Mouse (Mus musculus) lung, adult 2 months (tissue): ENCODE data around the gene Gm37419. TPM values are rescaled to one million over a fixed set of nuclear protein-coding genes. Genes with fewer than 3 reads are reported as not detected.

ENCODE experiments used
- DNase-seq: peaks from one replicate; pipeline ENCODE4 v3.0.0; 2022
- H3K4me1 ChIP-seq: fragments of 200-500 bp; 2 replicates; pipeline ENCODE4 v1.6.1; 2011; ENCODE audit warnings: low read length; ENCODE audit not compliant: control insufficient read depth, insufficient read depth
- H3K4me3 ChIP-seq: fragments of 200-500 bp; replicated peaks from 2 replicates; pipeline ENCODE3; 2011; ENCODE audit warnings: low read depth, mild to moderate bottlenecking, control low read depth, low read length; ENCODE audit errors: extremely low read depth
- CTCF ChIP-seq: fragments of 200-500 bp; IDR thresholded peaks from 2 replicates; pipeline ENCODE4 v1.5.1; 2011; ENCODE audit warnings: mild to moderate bottlenecking, low read length, control low read depth; ENCODE audit not compliant: insufficient read depth
- POLR2A ChIP-seq: fragments of 200-500 bp; IDR thresholded peaks from 2 replicates; pipeline ENCODE4 v1.6.1; 2011; ENCODE audit warnings: low read depth, mild to moderate bottlenecking, control low read depth, low read length, borderline replicate concordance; ENCODE audit errors: extremely low read depth
- WGBS: fragments of 180-500 bp; shearing (Covaris S2); methylation state at CpG from one replicate; pipeline ENCODE4 v1.1.7; 2018; 5-methylcytosine and 5-hydroxymethylcytosine counted together
- polyA plus RNA-seq: library from polyadenylated mRNA; depleted of rRNA; stranded (reverse); fragments of >200 nt; gene quantifications from 2 replicates; pipeline ENCODE4 v1.2.3, GENCODE M21; 2012

Gene Gm37419
- polyA plus RNA-seq, 1 experiment: not detected

- H3K4me1 ChIP-seq: no peaks in the 10 kb centered on the region
- TF ChIP-seq POLR2A (no peak), CTCF (no peak)
- no peak overlapping the region for H3K4me3 ChIP-seq
- 33% methylated on average over 3 of the region's 3 CpGs for WGBS
- no peak for DNase-seq
These were observed 23.8 kb downstream of the Gm37419 start for GRCm38 (mm10) chr16:24012066-24012465.

GRCm38 (mm10) chr16:24014378-24014777 lies 26.1 kb downstream of the Gm37419 start:
- TF ChIP-seq POLR2A (no peak), CTCF (no peak)
- Histone ChIP-seq H3K4me1 (no peaks in the 10 kb centered on the region), H3K4me3 (no peak overlapping the region)
- WGBS: 54% methylated on average over 3 of the region's 3 CpGs
- no peak for DNase-seq

DNA sequence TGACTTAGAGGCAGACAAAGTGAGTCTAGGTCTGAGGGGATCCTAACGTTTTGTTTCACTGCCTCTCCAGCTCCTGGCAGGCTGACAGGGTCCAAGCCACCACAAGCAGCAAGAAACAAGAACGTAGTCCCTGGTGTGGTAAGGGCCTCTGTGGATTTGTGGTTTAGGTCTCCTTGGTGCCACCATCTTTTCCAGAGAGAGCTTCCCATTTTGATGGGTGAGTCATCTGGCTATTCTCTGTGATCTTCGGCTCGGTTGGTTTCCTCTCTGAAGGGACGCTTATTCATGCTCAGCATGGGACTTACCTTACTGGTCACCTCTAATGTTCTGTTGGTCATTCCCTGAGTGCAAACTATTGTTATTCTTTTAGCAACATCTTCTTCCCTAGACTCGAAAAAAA lies 28.0 kb downstream of the Gm37419 start:
- WGBS: 56% methylated on average over 6 of the region's 6 CpGs
- Histone ChIP-seq H3K4me3 (no peak overlapping the region), H3K4me1 (no peaks in the 10 kb centered on the region)
- TF ChIP-seq CTCF (no peak), POLR2A (no peak)
- no peak for DNase-seq

GRCm38 (mm10) chr16:24016742-24017141 lies 28.5 kb downstream of the Gm37419 start:
- Histone ChIP-seq H3K4me1 (no peaks in the 10 kb centered on the region), H3K4me3 (no peak overlapping the region)
- no peak for DNase-seq
- WGBS: 58% methylated on average over 5 of the region's 5 CpGs
- TF ChIP-seq POLR2A (no peak), CTCF (no peak)

DNA sequence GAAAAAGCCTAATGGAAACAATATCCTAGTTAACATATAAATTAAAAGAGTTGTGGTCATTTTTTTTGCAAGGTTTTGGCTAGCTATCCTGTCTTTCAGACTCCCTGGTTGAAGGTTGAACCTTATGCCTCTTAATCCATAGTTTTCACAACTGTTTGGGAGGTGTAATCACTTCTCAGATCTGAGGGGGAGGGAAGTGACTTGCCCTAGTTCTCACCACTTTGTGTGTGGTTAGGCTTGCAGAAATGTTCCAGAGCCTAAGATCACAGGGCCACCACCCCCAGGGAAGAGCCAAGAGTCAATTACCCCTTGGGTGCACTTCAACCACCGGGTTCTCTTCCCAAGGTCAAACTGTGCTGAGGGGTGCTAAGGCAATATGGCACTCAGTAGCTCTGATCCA lies 33.4 kb downstream of the Gm37419 start:
- no peak overlapping the region for H3K4me3 ChIP-seq
- TF ChIP-seq CTCF (no peak), POLR2A (no peak)
- 55% methylated on average over 1 of the region's 1 CpGs for WGBS
- DNase-seq: no peak
- no peaks in the 10 kb centered on the region for H3K4me1 ChIP-seq

- TF ChIP-seq CTCF: no peak
- Histone ChIP-seq H3K4me3 (no peak overlapping the region), H3K4me1 (no peaks in the 10 kb centered on the region)
- DNase-seq: no peak
- 90% methylated on average over 4 of the region's 4 CpGs for WGBS
These were observed 34.3 kb downstream of the Gm37419 start for GRCm38 (mm10) chr16:24022605-24023004.

DNA sequence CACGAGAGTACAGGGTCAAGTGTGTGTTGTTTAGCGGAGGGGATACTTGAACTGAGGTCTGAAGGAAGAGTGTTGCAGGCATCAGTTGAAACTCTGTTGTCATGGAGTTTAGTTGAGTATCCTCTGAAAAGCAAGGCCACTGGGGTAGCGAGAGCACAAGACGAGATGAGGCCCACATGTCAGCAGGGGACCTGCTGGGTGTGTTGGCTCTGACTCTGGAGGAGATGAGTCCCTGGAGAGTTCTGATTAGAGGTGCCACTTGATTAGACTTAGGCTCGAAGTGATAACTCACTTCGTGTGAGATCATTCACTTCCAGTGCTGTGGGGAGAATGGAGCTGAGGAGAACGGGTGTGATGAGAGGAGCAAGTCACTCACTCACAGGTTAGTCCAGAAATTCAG lies 37.2 kb downstream of the Gm37419 start:
- Histone ChIP-seq H3K4me1 (no peaks in the 10 kb centered on the region), H3K4me3 (no peak overlapping the region)
- no peak for DNase-seq
- TF ChIP-seq CTCF (no peak), POLR2A (no peak)
- 66% methylated on average over 7 of the region's 7 CpGs for WGBS

DNA sequence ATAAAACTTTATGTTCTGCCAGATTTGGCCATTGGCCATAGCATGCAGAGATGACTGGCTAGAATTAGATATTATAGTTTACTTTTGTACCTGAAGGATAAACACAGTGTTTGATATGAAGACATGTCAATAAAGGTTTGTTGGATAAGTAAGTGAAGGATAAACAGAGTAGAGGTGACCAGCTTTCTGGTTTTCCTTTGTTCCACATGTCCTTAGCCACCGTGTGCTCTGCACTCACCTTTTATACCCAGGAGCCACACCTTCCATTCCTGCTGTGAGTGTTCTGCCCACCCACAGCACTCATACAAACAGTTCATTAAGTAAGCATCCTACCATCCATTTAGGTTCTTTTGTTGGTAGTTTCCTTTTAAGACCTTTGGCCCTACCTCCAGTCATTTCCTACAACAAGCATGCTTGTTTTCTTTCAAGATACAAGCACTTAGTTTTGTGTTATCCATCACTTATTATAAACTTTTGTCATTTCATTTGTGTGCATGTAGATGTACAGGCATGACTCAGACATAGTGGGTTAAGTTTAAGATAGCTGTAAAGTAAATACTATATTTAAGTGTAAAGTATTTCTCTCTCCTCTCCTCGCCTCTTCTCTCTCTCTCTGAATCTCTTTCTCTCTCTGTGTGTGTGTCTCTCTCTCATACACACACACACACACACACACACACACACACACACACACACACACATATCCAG lies 41.8 kb downstream of the Gm37419 start:
- no peak for DNase-seq
- H3K4me1 ChIP-seq: no peaks in the 10 kb centered on the region
- H3K4me3 ChIP-seq: no peak overlapping the region
- WGBS: 73% methylated on average over 2 of the region's 2 CpGs
- TF ChIP-seq POLR2A (no peak), CTCF (no peak)

- H3K4me1 ChIP-seq: no peaks in the 10 kb centered on the region; the same call in 1 of the 2 replicates
- WGBS: 91% methylated on average over 5 of the region's 5 CpGs
- TF ChIP-seq POLR2A (no peak), CTCF (no peak)
These were observed 45.0 kb downstream of the Gm37419 start for GRCm38 (mm10) chr16:24033259-24033658.

DNA sequence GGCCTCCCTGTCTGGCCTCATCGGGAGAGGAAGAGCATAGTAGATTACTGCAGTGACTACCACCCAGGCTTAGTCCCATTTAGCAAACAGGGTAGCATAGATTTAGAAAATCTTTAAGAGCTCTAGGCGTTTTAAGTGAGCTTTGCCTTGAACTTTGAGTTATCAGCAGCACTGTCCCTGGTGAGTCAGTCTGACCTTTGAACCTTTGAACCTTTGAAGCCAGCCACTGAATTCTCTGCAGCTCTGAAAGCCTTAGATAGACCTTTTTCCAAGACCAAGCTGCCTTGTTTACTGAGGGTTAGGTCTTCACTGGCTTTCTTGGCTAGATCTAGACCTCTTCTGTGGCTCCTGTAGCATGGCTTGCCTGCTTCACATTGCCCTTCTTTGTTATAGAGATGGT lies 46.2 kb downstream of the Gm37419 start:
- TF ChIP-seq POLR2A (no peak), CTCF (no peak)
- no peak for DNase-seq
- no peaks in the 10 kb centered on the region; the same call in 1 of the 2 replicates for H3K4me1 ChIP-seq
- H3K4me3 ChIP-seq: no peak overlapping the region
- 48% methylated on average over 2 of the region's 2 CpGs for WGBS

More at GRCm38 (mm10) chr16:24033259-24033658, 45.0 kb downstream of the Gm37419 start:
- DNase-seq: no peak
- H3K4me3 ChIP-seq: no peak overlapping the region
